ENCODE assay signal across 30 mouse cellular contexts in genomic region chr6:70718164-70718563, GRCm38 (mm10).
"Had no signal": no experiment of that assay in that cellular context is flagged by ENCODE, and none has a peak within 500 bp of the region (broad histone marks: within the 10 kb centered on the region; RNA-seq: fewer than 3 reads in every experiment).

No protein-coding gene starts in this region.

- H3K27ac ChIP-seq: heart, embryonic 10.5 days; heart, embryonic 13.5 days; heart, embryonic 15.5 days; hindbrain, embryonic 10.5 days; hindbrain, embryonic 12.5 days; hindbrain, embryonic 13.5 days; hindbrain, embryonic 14.5 days; hindbrain, embryonic 15.5 days; hindbrain, postnatal 0 days; intestine, embryonic 15.5 days; kidney, embryonic 15.5 days; kidney, postnatal 0 days; layer of hippocampus, adult 2 months had no signal

- H3K9ac ChIP-seq: heart, embryonic 12.5 days; heart, embryonic 13.5 days; heart, embryonic 15.5 days; hindbrain, embryonic 12.5 days; hindbrain, embryonic 13.5 days; hindbrain, embryonic 14.5 days; hindbrain, embryonic 15.5 days; intestine, embryonic 15.5 days; kidney, embryonic 15.5 days had no signal

- H3K4me3 ChIP-seq: heart, embryonic 10.5 days; heart, embryonic 12.5 days; heart, embryonic 13.5 days; heart, embryonic 15.5 days; hindbrain, embryonic 10.5 days; hindbrain, embryonic 12.5 days; hindbrain, embryonic 13.5 days; hindbrain, embryonic 15.5 days; intestine, embryonic 15.5 days; kidney, embryonic 15.5 days; layer of hippocampus, adult 2 months had no signal

- H3K27me3 ChIP-seq: heart, embryonic 12.5 days; heart, embryonic 13.5 days; heart, embryonic 15.5 days; hindbrain, embryonic 12.5 days; hindbrain, embryonic 13.5 days; hindbrain, embryonic 15.5 days; intestine, embryonic 15.5 days; kidney, embryonic 15.5 days had no signal

- H3K4me1 ChIP-seq: heart, embryonic 10.5 days; heart, embryonic 12.5 days; heart, embryonic 13.5 days; heart, embryonic 15.5 days; hindbrain, embryonic 10.5 days; hindbrain, embryonic 12.5 days; hindbrain, embryonic 13.5 days; hindbrain, embryonic 15.5 days; intestine, embryonic 15.5 days; kidney, embryonic 15.5 days had no signal

- DNase-seq: heart, postnatal 10 days; heart, postnatal 14 days; heart, postnatal 36 days; heart, postnatal 4 days; kidney, adult 11 months; kidney, adult 18-20 months; kidney, adult 2 months; kidney, adult 8-10 months; kidney, adult 9 months; kidney, postnatal 14 days; kidney, postnatal 25 days; kidney, postnatal 36 days; kidney, postnatal 4 days; layer of hippocampus, adult 9-11 months; layer of hippocampus, postnatal 36 days had no signal

- H3K4me2 ChIP-seq: heart, embryonic 11.5 days; heart, embryonic 12.5 days; heart, embryonic 13.5 days; heart, embryonic 15.5 days; hindbrain, embryonic 12.5 days; hindbrain, embryonic 13.5 days; hindbrain, embryonic 14.5 days; hindbrain, embryonic 15.5 days; intestine, embryonic 15.5 days; kidney, embryonic 15.5 days had no signal

- H3K36me3 ChIP-seq: heart, embryonic 10.5 days; heart, embryonic 12.5 days; heart, embryonic 13.5 days; heart, embryonic 15.5 days; hindbrain, embryonic 10.5 days; hindbrain, embryonic 12.5 days; hindbrain, embryonic 13.5 days; hindbrain, embryonic 15.5 days; intestine, embryonic 15.5 days; kidney, embryonic 15.5 days had no signal

- H3K9me3 ChIP-seq: heart, embryonic 10.5 days; heart, embryonic 12.5 days; heart, embryonic 13.5 days; heart, embryonic 15.5 days; hindbrain, embryonic 10.5 days; hindbrain, embryonic 12.5 days; hindbrain, embryonic 13.5 days; hindbrain, embryonic 15.5 days; intestine, embryonic 15.5 days; kidney, embryonic 15.5 days had no signal
